Mouse (Mus musculus) MN1 (cell line): ENCODE data around the gene Lyz1.
A peak's percentile ranks its signal among the peaks of the same experiment; 100 is the strongest.
"Not testable (repeated sequence)": the region's sequence is repeated elsewhere in the genome, so short reads cannot be mapped to it uniquely, and the experiment has no call there.

Experiments used
- DNase-seq: peaks from one replicate; pipeline ENCODE4 v3.0.0-alpha.2; 2016; ENCODE audit warnings: low spot score

Lyz1 gene

GRCm38 (mm10) chr10:117292671-117293070, at the start of gene Lyz1:
Lyz1 (minus strand) TSS chr10:117292868.
- no peak for DNase-seq

GRCm38 (mm10) chr10:117342406-117342805, 49.7 kb upstream of the Lyz1 start:
- DNase-seq = no peak

- no peak for DNase-seq
Observed at GRCm38 (mm10) chr10:117341029-117341428, 48.4 kb upstream of the Lyz1 start.

GRCm38 (mm10) chr10:117339241-117339640, 46.6 kb upstream of the Lyz1 start:
- DNase-seq = no peak

- DNase-seq = peak; percentile 40
Observed at GRCm38 (mm10) chr10:117337946-117338345, 45.3 kb upstream of the Lyz1 start.

GRCm38 (mm10) chr10:117335649-117336048, 43.0 kb upstream of the Lyz1 start:
- DNase-seq = no peak

- DNase-seq = peak; percentile 36
Observed at GRCm38 (mm10) chr10:117330521-117330920, 37.9 kb upstream of the Lyz1 start.

GRCm38 (mm10) chr10:117323782-117324181, 31.1 kb upstream of the Lyz1 start:
- no peak for DNase-seq

- DNase-seq = no peak
Observed at GRCm38 (mm10) chr10:117322630-117323029, 30.0 kb upstream of the Lyz1 start.

GRCm38 (mm10) chr10:117320571-117320981, 27.9 kb upstream of the Lyz1 start:
- DNase-seq = no peak

- DNase-seq = no peak
Observed at GRCm38 (mm10) chr10:117316391-117316790, 23.7 kb upstream of the Lyz1 start.

- DNase-seq = no peak
Observed at GRCm38 (mm10) chr10:117313133-117313532, 20.5 kb upstream of the Lyz1 start.

- DNase-seq = no peak
Observed at GRCm38 (mm10) chr10:117312168-117312567, 19.5 kb upstream of the Lyz1 start.

- no peak for DNase-seq
Observed at GRCm38 (mm10) chr10:117304371-117304770, 11.7 kb upstream of the Lyz1 start.

- DNase-seq = no peak
Observed at GRCm38 (mm10) chr10:117301688-117302087, 9.0 kb upstream of the Lyz1 start.

- no peak for DNase-seq
Observed at GRCm38 (mm10) chr10:117299901-117300520, 7.3 kb upstream of the Lyz1 start.

- no peak for DNase-seq
Observed at GRCm38 (mm10) chr10:117299106-117299505, 6.4 kb upstream of the Lyz1 start.

- no peak for DNase-seq
Observed at GRCm38 (mm10) chr10:117298336-117298735, 5.7 kb upstream of the Lyz1 start.

- not testable (repeated sequence) for DNase-seq
Observed at GRCm38 (mm10) chr10:117290936-117291335, 1.7 kb downstream of the Lyz1 start.

GRCm38 (mm10) chr10:117290046-117290870, 2.4 kb downstream of the Lyz1 start:
- no peak for DNase-seq

- not testable (repeated sequence) for DNase-seq
Observed at GRCm38 (mm10) chr10:117289034-117289505, 3.6 kb downstream of the Lyz1 start.

GRCm38 (mm10) chr10:117288197-117289033, 4.3 kb downstream of the Lyz1 start:
- no peak for DNase-seq
